8 mouse cellular contexts compared by ENCODE assay signal in genomic region chr4:133967866-133968149, GRCm38 (mm10). TPM values are rescaled to one million over a fixed set of nuclear protein-coding genes. Genes with fewer than 3 reads are reported as not detected.
A peak's percentile ranks its signal among the peaks of the same experiment; 100 is the strongest.
DNase-seq lines count a peak whose midpoint lies in the region; ATAC-seq lines count a peak whose summit lies in the region.

No protein-coding gene starts in this region.

- peak; percentile 72 to 81 for DNase-seq in CD8-positive naive resting alpha-beta T cell, adult 2 months (ENCODE audit: low read depth in 2 of 2, low spot score in 2 of 2)
- DNase-seq in c-Kit-negative CD71-positive TER-119-positive erythroid progenitor cells, embryonic 14.5 days (ENCODE audit: low read depth, low spot score): peak; percentile 70
- peak; percentile 49 for DNase-seq in fibroblast of lung, adult 2 months (ENCODE audit: low read depth)
- peak; percentile 95 for DNase-seq in kidney, postnatal 14 days
- peak; percentile 93 for DNase-seq in naive thymus-derived CD4-positive, alpha-beta T cell, adult 2 months (ENCODE audit: low read depth)

- H3K4me3 ChIP-seq in heart, embryonic 14.5 days (ENCODE audit: control insufficient read depth in 1 of 2, insufficient read depth in 1 of 2, low read depth in 1 of 2, low read length in 2 of 2): peak overlapping the region; percentile 79 to 97
- peak overlapping the region; percentile 83 for H3K4me3 ChIP-seq in liver, embryonic 12.5 days
- peak overlapping the region; percentile 74 for H3K4me3 ChIP-seq in stomach, embryonic 14.5 days (ENCODE audit: low read depth, low read length)

- peaks cover 11 to 20% of the 10 kb centered on the region in 2 experiments for H3K4me1 ChIP-seq in heart, embryonic 14.5 days (ENCODE audit: control insufficient read depth in 2 of 2, insufficient read depth in 2 of 2, low read length in 2 of 2)
- H3K4me1 ChIP-seq in liver, embryonic 12.5 days: peaks cover 42% of the 10 kb centered on the region
- H3K4me1 ChIP-seq in stomach, embryonic 14.5 days (ENCODE audit: control insufficient read depth, insufficient read depth, low read length): peaks cover 11% of the 10 kb centered on the region; the same call in 1 of the 2 replicates

- peak overlapping the region; percentile 98 for H3K9ac ChIP-seq in heart, embryonic 14.5 days (ENCODE audit: low read length)
- H3K9ac ChIP-seq in liver, embryonic 12.5 days: peak overlapping the region; percentile 99
- H3K9ac ChIP-seq in stomach, embryonic 14.5 days (replicated peaks; ENCODE audit: low read depth, low read length): peak overlapping the region; percentile 93

- H3K4me2 ChIP-seq in heart, embryonic 14.5 days (ENCODE audit: low read length): peak overlapping the region; percentile 98
- peak overlapping the region; percentile 100 for H3K4me2 ChIP-seq in liver, embryonic 12.5 days
- peak overlapping the region; percentile 87 for H3K4me2 ChIP-seq in stomach, embryonic 14.5 days (replicated peaks; ENCODE audit: low read depth, low read length)

- peak; percentile 83 for ATAC-seq in heart, embryonic 14.5 days (ENCODE audit: insufficient number of reproducible peaks, insufficient read depth, low FRiP score, low read depth)
- ATAC-seq in liver, embryonic 12.5 days: peak; percentile 73
- ATAC-seq in stomach, embryonic 14.5 days (ENCODE audit: insufficient number of reproducible peaks, insufficient read depth, low FRiP score, low read depth): peak; percentile 89

- peak overlapping the region; percentile 99 for H3K27ac ChIP-seq in heart, embryonic 14.5 days (replicated peaks in 1 of 2; ENCODE audit: control insufficient read depth in 1 of 2, insufficient read depth in 1 of 2, low read depth in 2 of 2, low read length in 2 of 2)
- H3K27ac ChIP-seq in liver, embryonic 12.5 days: peak overlapping the region; percentile 99
- H3K27ac ChIP-seq in stomach, embryonic 14.5 days (ENCODE audit: low read length): peak overlapping the region; percentile 100

- under 1% methylated on average over 27 of the region's 29 CpGs for WGBS in heart, embryonic 14.5 days
- WGBS in liver, embryonic 12.5 days (ENCODE audit: insufficient replicate concordance): 1% methylated on average over 29 of the region's 29 CpGs
- under 1% methylated on average over 29 of the region's 29 CpGs for WGBS in stomach, embryonic 14.5 days

- H3K9me3 ChIP-seq in heart, embryonic 14.5 days (ENCODE audit: control insufficient read depth, low read length): no peaks in the 10 kb centered on the region
- no peaks in the 10 kb centered on the region for H3K9me3 ChIP-seq in liver, embryonic 12.5 days (replicated peaks)
- no peaks in the 10 kb centered on the region for H3K9me3 ChIP-seq in stomach, embryonic 14.5 days (ENCODE audit: control insufficient read depth, low read depth, low read length)

- peaks cover 61% of the 10 kb centered on the region for H3K36me3 ChIP-seq in heart, embryonic 14.5 days (ENCODE audit: control insufficient read depth, insufficient read depth, low read length)
- H3K36me3 ChIP-seq in liver, embryonic 12.5 days: peaks cover 58% of the 10 kb centered on the region
- peaks cover 32% of the 10 kb centered on the region for H3K36me3 ChIP-seq in stomach, embryonic 14.5 days (ENCODE audit: control insufficient read depth, insufficient read depth, low read length)

- no peaks in the 10 kb centered on the region for H3K27me3 ChIP-seq in heart, embryonic 14.5 days (ENCODE audit: control insufficient read depth, insufficient read depth, low read length)
- no peaks in the 10 kb centered on the region for H3K27me3 ChIP-seq in liver, embryonic 12.5 days (replicated peaks)
- H3K27me3 ChIP-seq in stomach, embryonic 14.5 days (ENCODE audit: control insufficient read depth, insufficient read depth, low read length): no peaks in the 10 kb centered on the region

RNA-seq across cellular contexts. Expression of gene Hmgn2, which starts 0.6 kb away (rescaled TPM):
- 1,614 and 1,711 TPM in 2 replicates for polyA plus RNA-seq in heart, embryonic 14.5 days (2014; fragmentation: Nextera tagmentation; extraction: Ambion mirVana)
- polyA plus RNA-seq in liver, embryonic 12.5 days (2016; fragmentation: Nextera tagmentation; extraction: Ambion mirVana): 971 and 1,001 TPM in 2 replicates
- 2,604 and 2,626 TPM in 2 replicates for polyA plus RNA-seq in stomach, embryonic 14.5 days (2014; fragmentation: Nextera tagmentation; extraction: Ambion mirVana)

RNA-seq across cellular contexts. Expression of gene Dhdds, which starts 32.9 kb away (rescaled TPM):
- polyA plus RNA-seq in heart, embryonic 14.5 days (2014; fragmentation: Nextera tagmentation; extraction: Ambion mirVana): 37.4 and 38.3 TPM in 2 replicates
- 24.5 and 25.6 TPM in 2 replicates for polyA plus RNA-seq in liver, embryonic 12.5 days (2016; fragmentation: Nextera tagmentation; extraction: Ambion mirVana)
- polyA plus RNA-seq in stomach, embryonic 14.5 days (2014; fragmentation: Nextera tagmentation; extraction: Ambion mirVana): 42.6 and 50.4 TPM in 2 replicates

RNA-seq across cellular contexts. Expression of gene Lin28a, which starts 50.8 kb away (rescaled TPM):
- polyA plus RNA-seq in heart, embryonic 14.5 days (2014; fragmentation: Nextera tagmentation; extraction: Ambion mirVana): 0.15 and 0.16 TPM in 2 replicates
- 4.2 and 5.8 TPM in 2 replicates for polyA plus RNA-seq in liver, embryonic 12.5 days (2016; fragmentation: Nextera tagmentation; extraction: Ambion mirVana)
- 0.07 TPM in 2 replicates for polyA plus RNA-seq in stomach, embryonic 14.5 days (2014; fragmentation: Nextera tagmentation; extraction: Ambion mirVana)

Comparison
In these comparisons a context has a peak if more than half of its experiments do, and no peak if none do; other contexts are left out.
1. Peak in every context shown above with its lines: DNase-seq, ATAC-seq, H3K4me3 ChIP-seq and H3K27ac ChIP-seq.